In genomic region chr9:48707134-48707823, GRCm38 (mm10) we compare ENCODE assay signal across 9 mouse cellular contexts.
DNase-seq lines count a peak whose midpoint lies in the region; ATAC-seq and TF ChIP-seq lines count a peak whose summit lies in the region.
"Had no signal": no experiment of that assay in that cellular context is flagged by ENCODE, and none has a peak within 500 bp of the region (broad histone marks: within the 10 kb centered on the region; RNA-seq: fewer than 3 reads in every experiment).

No protein-coding gene starts in this region.

- no peak overlapping the region for H3K9ac ChIP-seq in heart, embryonic 11.5 days (ENCODE audit: low read depth, low read length)
- H3K9ac ChIP-seq in MEL (ENCODE audit: control insufficient read depth, low read depth, low read length, poor library complexity, severe bottlenecking), result peak overlapping the region; percentile 29; the same call in 1 of the 2 replicates
- H3K9ac ChIP-seq in lung, postnatal 0 days (replicated peaks; ENCODE audit: low read depth), result 0 out of 2 replicates have a peak overlapping the region, but pooled peaks have one; percentile 16

- no peak overlapping the region for H3K4me3 ChIP-seq in heart, embryonic 11.5 days (ENCODE audit: low read depth, low read length)
- H3K4me3 ChIP-seq in MEL (ENCODE audit: control insufficient read depth in 1 of 2, insufficient read depth in 1 of 2, low read depth in 2 of 2, low read length in 2 of 2), result peak overlapping the region; percentile 6 to 30; a peak in 3 of 4 replicates
- no peak overlapping the region for H3K4me3 ChIP-seq in lung, postnatal 0 days (ENCODE audit: low read depth, low read length)
- H3K4me3 ChIP-seq in left cerebral cortex, adult 2 months, result no peak overlapping the region

- no peak overlapping the region for H3K4me2 ChIP-seq in heart, embryonic 11.5 days
- H3K4me2 ChIP-seq in lung, postnatal 0 days (replicated peaks; ENCODE audit: low read depth, low read length), result no peak overlapping the region; the same call in 1 of the 2 replicates

- no peak for ATAC-seq in heart, embryonic 11.5 days (replicated peaks; ENCODE audit: insufficient number of reproducible peaks, low FRiP score, low TSS enrichment)
- peak; percentile 88 for ATAC-seq in lung, postnatal 0 days

- H3K79me2 ChIP-seq in MEL (ENCODE audit: control insufficient read depth, insufficient read depth, low read length, poor library complexity), result no peaks in the 10 kb centered on the region

- H3K4me1 ChIP-seq in heart, embryonic 11.5 days (ENCODE audit: control insufficient read depth, insufficient read depth, low read length), result peaks cover 13% of the 10 kb centered on the region; the same call in 1 of the 2 replicates
- peaks cover 10 to 42% of the 10 kb centered on the region in 2 experiments for H3K4me1 ChIP-seq in MEL (ENCODE audit: control insufficient read depth in 1 of 2, insufficient read depth in 2 of 2, low read length in 2 of 2)
- peaks cover 24% of the 10 kb centered on the region; the same call in 1 of the 2 replicates for H3K4me1 ChIP-seq in lung, postnatal 0 days (ENCODE audit: insufficient read depth, low read depth, low read length)

- peak; percentile 98 for DNase-seq in heart, adult 11 months
- DNase-seq in MEL (ENCODE audit: low read depth, low spot score), result peak; percentile 79
- peak; percentile 79 for DNase-seq in gastrocnemius, postnatal 25 days
- peak; percentile 95 for DNase-seq in lung, postnatal 0 days (ENCODE audit: low spot score)
- DNase-seq in right cerebral cortex, postnatal 10 days (ENCODE audit: low spot score in 2 of 2), result no peak
- DNase-seq in left cerebral cortex, adult 2 months (ENCODE audit: extremely low spot score in 1 of 2, low spot score in 2 of 2), result no peak
- no peak for DNase-seq in frontal cortex, postnatal 14 days (ENCODE audit: low spot score in 2 of 2)

- 60% methylated on average over 14 of the region's 14 CpGs for WGBS in heart, embryonic 11.5 days (ENCODE audit: insufficient replicate concordance)
- WGBS in lung, postnatal 0 days, result 21% methylated on average over 14 of the region's 14 CpGs

- H3K9me3 ChIP-seq in heart, embryonic 11.5 days (replicated peaks; ENCODE audit: control insufficient read depth, low read length), result no peaks in the 10 kb centered on the region
- no peaks in the 10 kb centered on the region for H3K9me3 ChIP-seq in MEL (replicated peaks; ENCODE audit: insufficient read depth, low read length)
- no peaks in the 10 kb centered on the region for H3K9me3 ChIP-seq in lung, postnatal 0 days (ENCODE audit: low read length)

- TF ChIP-seq RAD21 in MEL (IDR thresholded peaks at IDR 0.05; ENCODE audit: low read depth, low read length), result no peak

- TF ChIP-seq POLR2A in MEL (IDR thresholded peaks at IDR 0.05; ENCODE audit: control insufficient read depth in 1 of 2, insufficient read depth in 1 of 2, low read depth in 1 of 2, low read length in 2 of 2, poor library complexity in 1 of 2), result no peak

- H3K27ac ChIP-seq in heart, embryonic 11.5 days (ENCODE audit: low read depth, low read length), result no peak overlapping the region
- H3K27ac ChIP-seq in MEL (ENCODE audit: control insufficient read depth, low read depth, low read length), result peak overlapping the region; percentile 42
- peak overlapping the region; percentile 94 for H3K27ac ChIP-seq in lung, postnatal 0 days (ENCODE audit: low read length)
- H3K27ac ChIP-seq in left cerebral cortex, adult 2 months, result no peak overlapping the region
- H3K27ac ChIP-seq: macrophage had no signal

- H3K27me3 ChIP-seq in heart, embryonic 11.5 days (ENCODE audit: control insufficient read depth, insufficient read depth, low read length), result no peaks in the 10 kb centered on the region
- no peaks in the 10 kb centered on the region; a peak in 2 of 4 replicates for H3K27me3 ChIP-seq in MEL (ENCODE audit: control insufficient read depth in 1 of 2, insufficient read depth in 2 of 2, low read length in 2 of 2)
- H3K27me3 ChIP-seq in lung, postnatal 0 days (replicated peaks; ENCODE audit: insufficient read depth, low read length), result no peaks in the 10 kb centered on the region

- H3K36me3 ChIP-seq in heart, embryonic 11.5 days (ENCODE audit: control insufficient read depth, insufficient read depth, low read length), result no peaks in the 10 kb centered on the region
- H3K36me3 ChIP-seq in MEL (ENCODE audit: control insufficient read depth in 1 of 2, insufficient read depth in 2 of 2, low read length in 2 of 2), result peaks cover 0 to 25% of the 10 kb centered on the region in 2 experiments; a peak in 2 of 4 replicates
- no peaks in the 10 kb centered on the region; the same call in 1 of the 2 replicates for H3K36me3 ChIP-seq in lung, postnatal 0 days (ENCODE audit: insufficient read depth, low read length)

- peak; percentile 45 to 68; a peak in 3 of 4 replicates for TF ChIP-seq EP300 in MEL (IDR thresholded peaks at IDR 0.05; ENCODE audit: low read depth in 1 of 2, low read length in 2 of 2)
- peak; percentile 98 for TF ChIP-seq EP300 in lung, postnatal 0 days (IDR thresholded peaks at IDR 0.05)

- intact Hi-C loops in left cerebral cortex, adult 2 months (cut with DNase I), result no loop called here

- TF ChIP-seq CTCF in MEL (IDR thresholded peaks at IDR 0.05 in 2 of 3, conservative IDR thresholded peaks at IDR 0.05 in 1 of 3; ENCODE audit: control insufficient read depth in 1 of 3, insufficient read depth in 1 of 3, low read depth in 2 of 3, low read length in 3 of 3, poor library complexity in 1 of 3, severe bottlenecking in 1 of 3), result no peak
- no peak for TF ChIP-seq CTCF in lung, postnatal 0 days (IDR thresholded peaks at IDR 0.05)
- TF ChIP-seq CTCF in left cerebral cortex, adult 2 months (IDR thresholded peaks at IDR 0.05), result no peak

TF ChIP-seq in MEL, 35 proteins besides CTCF, POLR2A, EP300 and RAD21:
- TF ChIP-seq UBTF (IDR thresholded peaks at IDR 0.05; ENCODE audit: borderline replicate concordance, insufficient read depth, low read depth, low read length) (no peak), ZC3H11A (IDR thresholded peaks at IDR 0.05; ENCODE audit: low read depth, low read length) (no peak), TBP (IDR thresholded peaks at IDR 0.05; ENCODE audit: low read depth, low read length) (no peak), HCFC1 (IDR thresholded peaks at IDR 0.05; ENCODE audit: low read depth, low read length) (no peak), KAT2A (conservative IDR thresholded peaks at IDR 0.05; ENCODE audit: low read depth, low read length) (no peak), CHD2 (IDR thresholded peaks at IDR 0.05; ENCODE audit: low read length) (no peak), MAX (IDR thresholded peaks at IDR 0.05; ENCODE audit: low read length) (no peak), MYB (IDR thresholded peaks at IDR 0.05; ENCODE audit: low read depth, low read length) (no peak), MEF2A (IDR thresholded peaks at IDR 0.05; ENCODE audit: extremely low read depth, insufficient replicate concordance, low read depth, low read length, poor library complexity, severe bottlenecking) (no peak), CHD1 (IDR thresholded peaks at IDR 0.05; ENCODE audit: low read depth, low read length) (no peak), E2F4 (IDR thresholded peaks at IDR 0.05; ENCODE audit: borderline replicate concordance, low read depth, low read length) (no peak), TCF12 (IDR thresholded peaks at IDR 0.05; ENCODE audit: low read depth, low read length) (0 out of 2 replicates have a peak, but pooled peaks have one; percentile 23), USF1 (IDR thresholded peaks at IDR 0.05; ENCODE audit: low read depth, low read length) (0 out of 2 replicates have a peak, but pooled peaks have one; percentile 11), NRF1 (IDR thresholded peaks at IDR 0.05; ENCODE audit: insufficient read depth, low read depth, low read length, poor library complexity, severe bottlenecking) (no peak), JUND (IDR thresholded peaks at IDR 0.05; ENCODE audit: low read depth, low read length) (peak; percentile 83), POLR2AphosphoS2 (IDR thresholded peaks at IDR 0.05; ENCODE audit: low read length) (no peak), ETS1 (IDR thresholded peaks at IDR 0.05; ENCODE audit: low read depth, low read length) (peak; percentile 72), MAFK (IDR thresholded peaks at IDR 0.05; ENCODE audit: borderline replicate concordance, low read depth, low read length) (no peak), RCOR1 (IDR thresholded peaks at IDR 0.05; ENCODE audit: low read depth, low read length) (peak; percentile 14; the same call in 1 of the 2 replicates), ZKSCAN1 (IDR thresholded peaks at IDR 0.05; ENCODE audit: low read depth, low read length) (no peak; the same call in 1 of the 2 replicates), TAL1 (IDR thresholded peaks at IDR 0.05; ENCODE audit: low read length) (no peak), POLR2AphosphoS5 (IDR thresholded peaks at IDR 0.05; ENCODE audit: borderline replicate concordance, low read depth, low read length) (no peak), MYC (IDR thresholded peaks at IDR 0.05; ENCODE audit: low read depth, low read length) (no peak), MAZ (IDR thresholded peaks at IDR 0.05; ENCODE audit: low read depth, low read length) (no peak), GATA1 (IDR thresholded peaks at IDR 0.05; ENCODE audit: low read depth, low read length) (no peak), SMC3 (IDR thresholded peaks at IDR 0.05; ENCODE audit: low read depth, low read length) (no peak), ZNF384 (IDR thresholded peaks at IDR 0.05; ENCODE audit: low read depth, low read length) (peak; percentile 99), ZMIZ1 (IDR thresholded peaks at IDR 0.05; ENCODE audit: low read depth, low read length) (no peak), MXI1 (IDR thresholded peaks at IDR 0.05; ENCODE audit: low read depth, low read length) (no peak), NELFE (IDR thresholded peaks at IDR 0.05; ENCODE audit: low read depth, low read length) (no peak), USF2 (IDR thresholded peaks at IDR 0.05; ENCODE audit: borderline replicate concordance in 1 of 2, insufficient read depth in 1 of 2, low read depth in 1 of 2, low read length in 2 of 2) (no peak), BHLHE40 (IDR thresholded peaks at IDR 0.05; ENCODE audit: borderline replicate concordance, low read depth, low read length) (no peak), SIN3A (IDR thresholded peaks at IDR 0.05; ENCODE audit: low read length) (no peak), GABPA (IDR thresholded peaks at IDR 0.05; ENCODE audit: low read depth, low read length) (no peak), ELF1 (IDR thresholded peaks at IDR 0.05; ENCODE audit: low read depth, low read length) (no peak)

Comparison
In these comparisons a context has a peak if more than half of its experiments do, and no peak if none do; other contexts are left out.
1. DNase-seq: peak in heart, adult 11 months (single experiment), MEL (single experiment), gastrocnemius, postnatal 25 days (single experiment) and lung, postnatal 0 days (single experiment); none in right cerebral cortex, postnatal 10 days (0 of 2), left cerebral cortex, adult 2 months (0 of 2) and frontal cortex, postnatal 14 days (0 of 2).
2. H3K27ac ChIP-seq: peak in MEL (single experiment) and lung, postnatal 0 days (single experiment); none in heart, embryonic 11.5 days (single experiment) and left cerebral cortex, adult 2 months (single experiment).
3. H3K4me3 ChIP-seq: peak in MEL (2 of 2); none in heart, embryonic 11.5 days (single experiment), lung, postnatal 0 days (single experiment) and left cerebral cortex, adult 2 months (single experiment).